Mouse (Mus musculus): ENCODE data around the gene Cct8l1.

Gene Cct8l1

DNA sequence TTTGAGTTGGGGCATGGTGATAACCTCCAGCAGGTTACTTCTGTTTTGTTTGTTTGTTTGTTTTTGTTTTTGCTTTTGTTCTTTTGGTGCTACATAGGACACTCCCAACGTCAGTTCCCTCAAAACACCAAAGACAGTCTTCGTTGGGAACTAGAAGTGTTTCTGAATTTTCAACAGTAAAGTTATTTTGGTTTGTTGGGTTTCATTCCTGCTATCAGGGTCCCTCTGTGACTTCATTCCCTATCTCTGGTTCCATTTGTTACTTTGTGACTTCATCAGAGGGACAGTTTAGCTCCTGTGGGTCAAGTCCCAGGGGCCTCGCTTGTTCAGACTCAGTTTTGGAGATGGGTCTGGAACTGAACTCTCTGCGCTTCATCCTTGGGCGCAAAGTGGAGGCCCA, at the start of gene Cct8l1:
Cct8l1 (plus strand) TSS at position 301 of the 400 bp plus-strand sequence.
- no peak for DNase-seq (ENCODE audit: low read depth, low spot score)

GRCm38 (mm10) chr5:25472070-25472469, 43.8 kb upstream of the Cct8l1 start:
- DNase-seq (ENCODE audit: low read depth, low spot score) = peak; percentile 43

GRCm38 (mm10) chr5:25475789-25476188, 40.1 kb upstream of the Cct8l1 start:
- DNase-seq (ENCODE audit: low read depth, low spot score) = no peak

DNA sequence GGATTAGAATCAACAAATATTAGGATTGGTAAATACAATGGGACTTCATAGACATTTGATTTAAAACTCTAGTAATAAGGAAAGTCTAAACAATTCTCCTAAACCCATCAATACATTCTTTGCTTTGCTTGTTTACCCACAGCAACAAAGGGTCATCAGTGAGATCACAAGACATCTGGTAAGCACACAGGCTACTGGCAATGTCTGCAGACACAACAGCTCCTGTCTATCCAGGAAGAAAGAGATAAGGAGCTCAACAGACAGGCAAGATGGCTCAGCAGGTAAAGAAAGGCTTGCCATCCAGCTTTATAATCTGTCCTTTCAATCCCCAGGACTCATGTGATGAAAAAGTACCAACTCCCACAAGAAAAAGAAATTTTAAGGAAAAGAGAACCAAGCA, 37.0 kb upstream of the Cct8l1 start:
- DNase-seq (ENCODE audit: low read depth, low spot score) = no peak

GRCm38 (mm10) chr5:25496652-25497051, 19.2 kb upstream of the Cct8l1 start:
- DNase-seq (ENCODE audit: low read depth, low spot score) = no peak

GRCm38 (mm10) chr5:25497369-25497719, 18.5 kb upstream of the Cct8l1 start:
- no peak for DNase-seq (ENCODE audit: low read depth, low spot score)

- no peak for DNase-seq (ENCODE audit: low read depth, low spot score)
These were observed 18.0 kb upstream of the Cct8l1 start for GRCm38 (mm10) chr5:25497720-25498345.

DNA sequence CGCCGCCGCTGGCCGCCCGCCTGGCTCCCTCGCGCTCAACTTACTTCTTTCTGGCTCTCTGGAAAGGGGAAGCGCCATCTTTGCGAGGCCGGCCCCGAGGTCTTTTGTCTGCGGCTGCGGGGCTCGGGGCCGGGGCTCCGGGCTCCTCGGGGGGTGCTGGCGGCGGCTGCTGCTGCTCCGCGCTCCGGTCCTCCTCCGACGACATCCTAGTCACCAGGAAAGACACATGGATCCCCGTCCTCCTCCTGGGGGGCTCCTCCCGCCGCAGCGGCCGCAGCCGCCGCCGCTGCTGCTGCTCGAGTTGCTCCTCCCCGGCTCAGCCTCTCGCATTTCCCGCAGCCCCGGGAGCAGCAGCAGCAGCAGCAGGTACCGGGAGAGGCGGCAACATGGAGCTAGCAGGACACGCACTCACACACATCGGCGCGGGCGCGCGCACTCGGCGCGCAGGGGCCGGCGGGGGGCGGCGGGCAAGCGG, 17.5 kb upstream of the Cct8l1 start, which contains the start of gene Kmt2c:
Kmt2c (minus strand) TSS at position 438 of the 475 bp plus-strand sequence.
- no peak for DNase-seq (ENCODE audit: low read depth, low spot score)

DNA sequence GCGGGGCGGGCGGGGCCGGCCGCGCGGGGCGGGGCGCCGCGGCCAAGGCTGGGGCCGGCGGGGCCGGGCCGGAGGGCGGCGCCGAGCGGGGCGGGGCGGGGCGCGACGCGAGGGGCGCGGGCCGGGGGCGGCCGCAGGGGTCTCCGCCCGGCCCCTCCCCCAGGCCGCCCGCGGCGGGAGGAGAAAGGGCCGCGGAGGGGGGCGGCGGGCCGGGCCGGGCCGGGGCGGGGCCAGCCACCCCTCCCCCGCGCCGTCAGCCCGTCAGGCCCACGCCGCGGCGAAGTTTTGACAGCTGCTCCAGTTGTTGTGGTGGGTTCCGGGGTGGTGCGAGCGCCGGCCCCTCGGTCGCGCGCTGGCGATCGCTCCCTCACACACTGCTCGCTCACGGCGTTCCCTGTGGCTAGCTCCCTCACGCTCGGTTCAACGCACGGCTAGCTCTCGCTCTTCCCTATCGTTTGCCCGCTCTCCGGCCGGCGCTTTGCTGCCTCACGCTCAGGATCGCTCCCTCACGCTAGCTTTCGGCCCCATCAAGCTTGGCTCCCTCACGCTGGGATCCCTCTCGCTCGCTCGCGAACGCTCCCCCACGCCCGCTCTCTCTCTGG, 16.9 kb upstream of the Cct8l1 start:
- peak; percentile 68 for DNase-seq (ENCODE audit: low read depth, low spot score)

DNA sequence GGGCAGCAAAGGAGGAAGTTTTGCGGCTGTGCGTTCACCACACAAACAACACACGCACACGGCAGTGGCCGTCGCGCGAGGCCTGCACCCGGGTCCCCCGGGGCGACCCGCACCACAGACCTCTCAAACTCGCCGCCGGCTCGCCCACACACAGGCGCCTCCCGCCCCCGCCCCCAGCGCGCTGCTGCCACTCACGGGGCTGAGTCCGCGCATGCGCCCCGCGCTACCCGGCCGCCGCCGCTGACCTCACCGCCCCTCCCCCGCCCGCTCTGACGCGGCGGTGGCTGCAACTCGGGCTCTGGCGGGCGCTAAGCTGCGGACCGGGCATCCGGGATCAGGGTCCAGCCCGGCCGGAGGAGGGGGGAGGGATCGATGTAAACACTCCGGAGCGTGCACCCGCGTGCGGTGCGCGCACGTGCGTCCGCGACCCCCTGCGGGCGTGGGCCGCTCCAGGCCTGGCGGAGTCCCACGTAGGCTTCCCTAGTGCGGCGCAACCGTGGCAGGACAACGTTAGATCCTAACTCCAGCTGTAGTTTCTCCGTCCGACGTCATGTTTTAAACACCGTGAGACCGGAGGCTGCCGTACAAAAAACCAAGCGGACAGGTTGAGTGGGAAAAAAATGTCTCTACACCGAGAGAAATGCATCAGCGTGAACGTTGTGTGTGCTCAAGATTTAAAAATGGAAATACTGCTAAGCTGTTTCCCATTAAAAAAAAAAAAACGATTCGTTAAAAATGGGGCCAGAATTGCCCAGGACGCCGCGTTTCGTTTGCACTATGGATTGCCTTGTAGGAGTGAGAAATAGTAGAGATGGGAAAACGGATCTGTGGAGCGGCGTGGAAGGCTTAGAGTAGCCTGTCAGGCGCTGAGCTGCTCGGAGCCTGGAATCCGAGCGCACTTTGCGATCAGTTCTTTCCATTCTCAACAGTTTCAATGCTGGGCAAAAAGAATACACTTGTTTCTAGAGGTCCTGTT, 16.2 kb upstream of the Cct8l1 start:
- DNase-seq (ENCODE audit: low read depth, low spot score) = peak; percentile 90

- DNase-seq (ENCODE audit: low read depth, low spot score) = no peak
These were observed 15.2 kb upstream of the Cct8l1 start for GRCm38 (mm10) chr5:25500686-25501085.

GRCm38 (mm10) chr5:25506041-25506440, 9.8 kb upstream of the Cct8l1 start:
- DNase-seq (ENCODE audit: low read depth, low spot score) = no peak

DNA sequence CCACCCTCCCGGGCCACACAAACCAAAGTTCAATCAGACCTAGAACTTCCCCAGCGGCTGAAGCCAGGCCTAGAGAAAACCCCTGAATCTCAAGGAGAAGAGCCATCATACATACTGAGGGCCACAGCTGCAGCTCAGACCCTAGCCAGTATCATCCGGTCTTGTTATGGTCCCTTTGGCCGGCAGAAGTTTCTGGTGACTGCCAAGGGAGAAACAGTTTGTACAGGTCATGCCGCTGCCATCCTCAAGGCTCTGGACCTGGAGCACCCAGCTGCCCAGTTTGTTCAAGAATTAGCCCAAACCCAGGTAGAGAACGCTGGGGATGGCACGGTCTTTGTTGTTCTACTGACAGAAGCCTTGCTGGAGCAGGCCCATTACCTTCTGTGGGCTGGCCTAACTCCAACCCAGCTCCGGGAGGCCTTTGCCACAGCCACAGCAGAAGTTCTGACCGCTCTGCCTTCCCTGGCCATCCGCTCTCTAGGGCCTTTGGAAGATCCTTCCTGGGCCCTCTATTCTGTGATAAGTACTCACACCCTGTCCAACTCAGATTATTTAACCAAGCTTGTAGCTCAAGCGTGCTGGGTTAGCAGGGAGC, 531 bp downstream of the Cct8l1 start:
- no peak for DNase-seq (ENCODE audit: low read depth, low spot score)

DNA sequence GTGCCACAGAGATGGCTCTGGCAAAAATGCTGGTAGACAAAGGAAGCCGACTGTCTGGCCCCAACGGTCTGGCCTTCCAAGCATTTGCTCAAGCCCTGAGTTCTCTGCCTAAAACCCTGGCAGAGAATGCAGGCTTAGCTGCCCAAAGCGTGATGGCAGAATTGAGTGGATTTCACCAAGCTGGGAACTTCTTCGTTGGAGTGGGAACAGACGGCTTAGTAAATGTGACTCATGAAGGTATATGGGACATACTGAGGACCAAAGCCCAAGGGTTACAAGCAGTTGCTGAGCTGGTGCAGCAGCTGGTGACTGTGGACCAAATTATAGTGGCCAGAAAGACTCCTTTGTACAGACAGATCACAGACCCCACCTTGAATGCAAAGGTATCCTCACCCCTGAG, 1.7 kb downstream of the Cct8l1 start:
- no peak for DNase-seq (ENCODE audit: low read depth, low spot score)

DNA sequence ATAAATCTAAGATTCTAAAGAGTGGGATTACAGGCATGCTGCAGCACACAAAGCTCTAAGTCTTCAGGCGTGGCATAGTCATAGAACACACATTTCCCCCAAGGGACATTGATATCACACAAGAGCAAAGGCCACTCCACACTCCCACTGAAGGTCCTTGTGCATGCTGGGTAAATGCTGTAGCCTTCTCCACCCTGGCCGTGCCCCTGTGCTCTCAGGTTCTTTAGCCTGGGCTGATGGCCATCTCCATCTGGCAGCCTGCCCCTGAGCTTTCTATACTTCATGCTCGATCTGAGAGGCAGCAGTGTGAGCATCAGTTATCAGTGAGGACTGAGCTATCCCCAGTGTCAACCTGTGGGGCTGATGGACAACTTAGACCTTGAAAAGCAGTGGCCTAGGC, 4.0 kb downstream of the Cct8l1 start:
- no peak for DNase-seq (ENCODE audit: low read depth, low spot score)

- no peak for DNase-seq (ENCODE audit: low read depth, low spot score)
These were observed 5.6 kb downstream of the Cct8l1 start for GRCm38 (mm10) chr5:25521461-25521860.

DNA sequence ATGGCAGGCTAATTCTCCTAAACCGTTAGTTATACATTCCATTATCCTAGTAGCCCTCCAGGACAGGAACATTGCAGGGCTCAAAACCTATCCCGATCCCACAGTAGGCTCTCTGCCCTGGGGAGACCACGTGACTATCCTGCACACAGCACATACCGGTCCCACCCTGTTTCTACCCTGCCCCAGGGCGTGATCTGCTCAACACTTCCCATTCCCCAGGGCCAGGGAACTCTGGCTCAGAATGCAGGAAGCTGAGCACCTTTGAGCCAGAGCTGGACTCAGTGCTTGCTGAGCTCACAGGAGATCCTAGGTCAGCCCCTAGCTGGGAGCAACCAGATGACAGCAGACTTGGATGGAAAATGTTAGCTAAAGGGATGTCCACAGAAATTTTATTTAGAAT, 10.2 kb downstream of the Cct8l1 start:
- no peak for DNase-seq (ENCODE audit: low read depth, low spot score)

GRCm38 (mm10) chr5:25526926-25527325, 11.1 kb downstream of the Cct8l1 start:
- DNase-seq (ENCODE audit: low read depth, low spot score) = no peak

DNA sequence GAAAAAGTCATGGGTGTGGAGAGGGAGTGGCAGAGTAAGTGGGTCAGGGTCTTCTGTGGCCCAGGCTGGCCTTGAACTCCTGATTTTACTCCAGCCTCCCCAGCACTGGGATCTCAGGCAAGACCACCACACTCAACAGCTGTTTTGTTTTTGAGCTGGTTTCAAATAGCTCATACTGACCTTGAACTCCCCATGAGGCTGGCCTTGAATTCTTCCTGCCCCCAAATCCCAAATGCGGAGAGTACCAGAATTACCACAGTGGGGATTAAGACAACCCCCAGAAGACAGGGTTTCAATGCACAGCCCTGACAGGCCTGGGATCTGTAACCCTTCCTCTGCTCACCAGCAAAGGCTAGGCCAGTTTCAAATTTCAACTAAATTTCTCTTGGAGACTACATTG, 12.1 kb downstream of the Cct8l1 start:
- DNase-seq (ENCODE audit: low read depth, low spot score) = no peak

DNA sequence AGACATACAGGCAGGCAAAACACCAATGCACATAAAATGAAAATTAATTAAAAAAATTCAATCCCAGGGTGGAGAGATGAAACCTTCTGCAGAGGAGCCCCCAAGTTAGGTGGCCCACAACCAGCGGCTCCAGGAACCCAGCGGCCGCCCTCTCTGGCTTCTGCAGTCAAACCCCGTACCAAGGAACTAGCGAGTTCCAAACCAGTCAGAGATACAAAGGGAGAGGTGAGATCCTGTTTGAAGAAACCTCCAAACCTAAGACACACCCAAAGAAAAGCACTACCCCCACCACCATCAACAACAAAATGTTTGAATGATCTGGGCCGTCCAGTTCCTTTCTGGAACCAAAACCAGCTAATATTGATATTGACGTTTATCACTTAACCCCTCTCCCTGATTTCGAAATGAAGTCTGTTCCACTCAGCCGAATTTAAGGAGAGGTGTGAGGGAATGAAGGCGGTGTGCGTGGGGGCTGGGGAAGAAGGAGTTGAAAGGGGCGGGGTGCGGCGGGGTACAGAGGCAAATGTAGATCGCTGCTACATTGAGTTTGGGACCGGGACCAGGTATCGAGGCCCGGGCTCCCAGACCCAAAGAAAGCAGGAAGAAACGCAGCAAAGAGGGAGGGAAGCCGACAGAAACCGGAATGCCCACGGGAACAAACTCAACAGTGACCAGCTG, 13.1 kb downstream of the Cct8l1 start:
- DNase-seq (ENCODE audit: low read depth, low spot score) = no peak
